Mouse (Mus musculus) midbrain, embryonic 11.5 days (tissue): ENCODE data around the gene Sun2. TPM values are rescaled to one million over a fixed set of nuclear protein-coding genes. Genes with fewer than 3 reads are reported as not detected.

Experiments used
- ATAC-seq: fragments of 200-750 bp; cut with Nextera tagmentation; 2 replicates; pipeline ENCODE4 v1.8.0; 2017; ENCODE audit warnings: moderate TSS enrichment, moderate library complexity; ENCODE audit not compliant: low FRiP score
- DNase-seq: peaks from one replicate; pipeline ENCODE4 v3.0.0; 2015; ENCODE audit warnings: low spot score; ENCODE audit errors: missing footprints
- H3K27ac ChIP-seq: fragments of 300-500 bp; sonication (generic); 2 replicates; pipeline ENCODE4 v1.5.1; 2014; ENCODE audit warnings: low read depth, low read length
- H3K27me3 ChIP-seq: fragments of 300-500 bp; sonication (generic); 2 replicates; pipeline ENCODE4 v1.6.1; 2014; ENCODE audit warnings: mild to moderate bottlenecking, low read length, moderate library complexity, mixed read lengths; ENCODE audit not compliant: control insufficient read depth, insufficient read depth
- H3K36me3 ChIP-seq: fragments of 300-500 bp; sonication (generic); 2 replicates; pipeline ENCODE4 v1.6.1; 2014; ENCODE audit warnings: mild to moderate bottlenecking, low read length, moderate library complexity, mixed read lengths; ENCODE audit not compliant: control insufficient read depth, insufficient read depth
- H3K4me1 ChIP-seq: fragments of 300-500 bp; sonication (generic); 2 replicates; pipeline ENCODE4 v1.6.1; 2014; ENCODE audit warnings: low read length; ENCODE audit not compliant: control insufficient read depth, insufficient read depth
- H3K4me2 ChIP-seq: fragments of 300-500 bp; sonication (generic); 2 replicates; pipeline ENCODE4 v1.6.1; 2014; ENCODE audit warnings: mild to moderate bottlenecking, moderate library complexity
- H3K4me3 ChIP-seq: fragments of 300-500 bp; sonication (generic); 2 replicates; pipeline ENCODE4 v1.5.1; 2014; ENCODE audit warnings: low read depth, low read length
- H3K9ac ChIP-seq: fragments of 300-500 bp; sonication (generic); 2 replicates; pipeline ENCODE4 v1.6.1; 2014; ENCODE audit warnings: low read length
- H3K9me3 ChIP-seq: fragments of 300-500 bp; sonication (generic); 2 replicates; pipeline ENCODE4 v1.6.1; 2016; ENCODE audit warnings: low read length; ENCODE audit not compliant: control insufficient read depth
- WGBS: fragments of 180-500 bp; shearing (Covaris S2); extraction: QIAGEN DNeasy Blood & Tissue Kit; methylation state at CpG from one replicate; pipeline ENCODE4 v1.1.7; 2014; 5-methylcytosine and 5-hydroxymethylcytosine counted together
- polyA plus RNA-seq: library from polyadenylated mRNA; unstranded; fragments of >200 nt; fragmentation: Nextera tagmentation; extraction: Ambion mirVana; gene quantifications from 2 replicates; pipeline ENCODE4 v1.2.1, GENCODE M21; 2014

Sun2 gene
- polyA plus RNA-seq, 1 experiment from 2014 or later = 4.2 TPM

DNA sequence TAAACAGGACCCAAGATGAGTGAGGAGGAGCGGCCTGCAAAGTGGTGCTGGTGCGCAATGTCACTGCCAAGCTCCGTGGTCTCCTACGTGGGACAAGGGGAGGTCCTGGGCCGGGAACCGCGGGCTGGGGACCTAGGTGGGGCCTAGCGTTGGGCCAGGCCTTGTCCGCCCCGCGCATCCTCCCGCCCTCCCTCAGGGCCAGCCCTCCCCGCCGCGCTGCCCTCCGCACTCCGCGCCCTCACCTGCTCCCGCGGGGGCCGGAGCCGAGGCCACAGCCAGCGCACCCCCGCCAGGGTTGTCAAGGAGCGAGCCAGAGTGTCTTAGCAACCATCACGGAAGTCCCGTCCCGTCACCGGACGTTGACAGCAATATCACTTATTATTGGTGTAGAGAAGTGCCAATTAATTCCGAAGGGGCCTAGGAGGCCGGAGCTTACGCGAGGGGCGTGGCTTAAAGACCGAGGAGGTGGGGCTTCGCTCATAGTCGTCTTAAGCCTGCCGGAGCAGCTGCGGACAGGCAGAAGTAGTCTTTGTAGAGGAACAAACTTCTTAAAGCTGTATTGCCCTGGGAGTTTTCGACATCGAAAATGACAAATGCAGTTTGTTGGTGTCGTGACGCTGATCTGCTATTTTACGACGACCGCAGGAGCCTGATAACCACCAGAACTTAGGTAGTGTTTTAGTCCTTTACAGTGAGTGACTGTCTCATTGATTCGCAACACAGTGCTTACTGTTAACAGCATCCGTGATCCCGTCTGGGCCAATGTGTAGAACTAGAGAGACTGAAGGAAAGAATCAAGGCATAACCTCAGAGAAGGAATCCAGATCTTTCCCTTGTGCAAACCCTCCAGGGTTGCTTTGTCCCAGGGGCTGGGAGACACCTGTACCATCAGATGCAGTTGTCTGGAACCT lies 32.0 kb upstream of the Sun2 start:
- Histone ChIP-seq H3K4me2 (peak overlapping the region; percentile 87), H3K4me3 (peak overlapping the region; percentile 89), H3K36me3 (no peaks in the 10 kb centered on the region), H3K9ac (peak overlapping the region; percentile 85), H3K27ac (peak overlapping the region; percentile 32), H3K27me3 (no peaks in the 10 kb centered on the region), H3K4me1 (peaks cover 16% of the 10 kb centered on the region; the same call in 1 of the 2 replicates), H3K9me3 (no peaks in the 10 kb centered on the region)
- peak; percentile 99 for ATAC-seq
- under 1% methylated on average over 44 of the region's 50 CpGs for WGBS
- DNase-seq = peak; percentile 99

DNA sequence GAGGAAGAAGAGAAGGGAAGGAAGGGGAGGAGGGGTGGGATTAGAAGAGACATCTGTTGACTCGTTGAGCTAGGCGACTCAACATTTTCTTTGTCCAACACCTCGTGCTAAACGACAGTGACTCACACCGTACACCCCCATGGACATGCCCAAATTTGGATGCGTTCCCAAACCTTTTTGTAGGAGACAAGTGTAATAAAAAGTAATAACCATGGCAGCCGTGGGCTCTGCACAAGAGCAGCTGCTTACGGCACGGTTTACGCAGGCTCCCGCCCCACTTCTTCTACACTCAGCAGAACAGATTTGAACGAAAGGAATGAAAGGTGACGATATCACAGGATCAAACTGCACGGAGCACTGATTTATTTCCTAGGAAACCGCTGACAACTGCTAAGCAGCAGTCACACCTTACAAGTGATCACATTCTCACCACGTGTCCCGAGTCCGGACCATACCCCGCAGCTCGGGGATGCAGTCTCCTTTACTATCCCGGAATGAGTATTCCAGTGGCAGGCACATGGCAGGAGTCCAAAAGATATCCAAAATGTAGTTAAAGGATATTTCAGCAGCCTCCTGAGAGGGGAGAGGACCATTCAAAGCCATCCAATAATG lies 28.4 kb upstream of the Sun2 start:
- Histone ChIP-seq H3K36me3 (no peaks in the 10 kb centered on the region), H3K4me3 (no peak overlapping the region), H3K27me3 (no peaks in the 10 kb centered on the region), H3K27ac (no peak overlapping the region), H3K9ac (no peak overlapping the region), H3K9me3 (no peaks in the 10 kb centered on the region), H3K4me1 (peaks cover 16% of the 10 kb centered on the region; the same call in 1 of the 2 replicates), H3K4me2 (no peak overlapping the region)
- WGBS = 84% methylated on average over 21 of the region's 21 CpGs
- peak; percentile 44 for DNase-seq
- ATAC-seq = no peak

GRCm38 (mm10) chr15:79768302-79768701 lies 26.0 kb upstream of the Sun2 start:
- Histone ChIP-seq H3K9ac (no peak overlapping the region), H3K36me3 (peaks cover 2% of the 10 kb centered on the region; the same call in 1 of the 2 replicates), H3K9me3 (no peaks in the 10 kb centered on the region), H3K27ac (no peak overlapping the region), H3K4me3 (no peak overlapping the region), H3K4me1 (peaks cover 3% of the 10 kb centered on the region; the same call in 1 of the 2 replicates), H3K27me3 (no peaks in the 10 kb centered on the region), H3K4me2 (no peak overlapping the region)
- DNase-seq = peak; percentile 19
- WGBS = 59% methylated on average over 6 of the region's 6 CpGs
- no peak for ATAC-seq

DNA sequence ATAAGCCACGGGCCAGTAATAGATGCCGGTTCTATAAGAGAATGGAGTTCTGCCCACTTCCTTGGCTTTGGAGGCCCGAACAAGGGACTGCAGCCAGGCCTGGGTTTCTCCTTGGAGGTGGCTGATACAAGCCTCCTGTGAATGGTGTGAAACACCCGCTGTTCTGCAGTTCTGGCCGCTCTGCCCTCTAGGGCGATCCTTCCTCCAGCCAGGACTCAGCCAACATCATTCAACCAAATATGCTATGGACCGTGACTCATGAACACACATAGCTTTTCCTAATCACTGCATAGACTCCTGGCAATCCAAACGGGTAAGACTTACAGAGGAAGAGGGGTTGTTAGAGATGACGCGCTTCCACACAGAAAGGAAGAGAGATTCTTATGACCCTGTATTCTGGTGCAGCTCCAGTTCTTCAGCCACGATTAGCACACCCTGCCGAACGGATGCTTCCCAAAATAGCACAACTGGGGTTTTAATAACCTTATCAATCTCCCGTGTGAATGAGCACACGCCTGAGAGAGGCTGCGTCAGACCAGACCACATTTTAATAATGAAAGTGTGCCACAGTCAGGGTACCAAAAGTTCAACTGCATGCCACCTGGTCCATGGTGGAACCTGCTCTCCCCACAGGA lies 25.1 kb upstream of the Sun2 start:
- ATAC-seq = no peak

DNA sequence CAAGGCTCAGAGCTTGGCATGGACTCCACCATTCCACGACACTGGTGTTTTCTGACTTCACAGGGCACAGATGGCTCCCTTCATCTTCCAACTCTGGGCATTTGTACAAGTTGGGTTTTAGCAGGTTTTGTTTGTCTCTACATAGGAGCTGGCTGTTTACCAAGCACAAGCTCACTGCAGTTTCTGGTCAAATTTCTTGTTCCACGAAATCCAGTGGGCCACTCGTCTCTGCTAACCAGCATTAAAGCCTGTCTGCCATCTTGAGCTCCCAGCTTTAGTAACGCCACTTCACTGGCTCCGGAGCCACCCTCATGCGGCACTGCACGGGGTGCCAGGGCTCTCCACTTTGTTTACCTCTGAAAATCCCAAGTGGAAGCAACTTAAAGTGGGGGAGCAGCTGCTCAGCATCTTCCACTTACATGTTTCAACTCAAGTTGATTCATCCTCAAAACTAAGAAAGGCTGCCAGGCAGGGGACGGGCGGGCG lies 24.3 kb upstream of the Sun2 start:
- H3K9ac ChIP-seq = no peak overlapping the region
- no peak overlapping the region for H3K4me2 ChIP-seq
- no peak overlapping the region for H3K27ac ChIP-seq
- H3K36me3 ChIP-seq = peaks cover 2% of the 10 kb centered on the region; the same call in 1 of the 2 replicates
- H3K4me3 ChIP-seq = no peak overlapping the region
- H3K27me3 ChIP-seq = no peaks in the 10 kb centered on the region
- 88% methylated on average over 10 of the region's 10 CpGs for WGBS
- no peaks in the 10 kb centered on the region for H3K9me3 ChIP-seq
- no peaks in the 10 kb centered on the region for H3K4me1 ChIP-seq
- DNase-seq (peak; percentile 12), ATAC-seq (no peak)

More for the DNA sequence above, 25.1 kb upstream of the Sun2 start:
- Histone ChIP-seq H3K27me3 (no peaks in the 10 kb centered on the region), H3K36me3 (peaks cover 2% of the 10 kb centered on the region; the same call in 1 of the 2 replicates), H3K4me1 (no peaks in the 10 kb centered on the region), H3K4me2 (no peak overlapping the region), H3K9me3 (no peaks in the 10 kb centered on the region), H3K27ac (no peak overlapping the region), H3K4me3 (no peak overlapping the region), H3K9ac (no peak overlapping the region)
- DNase-seq = no peak
- 88% methylated on average over 16 of the region's 16 CpGs for WGBS

DNA sequence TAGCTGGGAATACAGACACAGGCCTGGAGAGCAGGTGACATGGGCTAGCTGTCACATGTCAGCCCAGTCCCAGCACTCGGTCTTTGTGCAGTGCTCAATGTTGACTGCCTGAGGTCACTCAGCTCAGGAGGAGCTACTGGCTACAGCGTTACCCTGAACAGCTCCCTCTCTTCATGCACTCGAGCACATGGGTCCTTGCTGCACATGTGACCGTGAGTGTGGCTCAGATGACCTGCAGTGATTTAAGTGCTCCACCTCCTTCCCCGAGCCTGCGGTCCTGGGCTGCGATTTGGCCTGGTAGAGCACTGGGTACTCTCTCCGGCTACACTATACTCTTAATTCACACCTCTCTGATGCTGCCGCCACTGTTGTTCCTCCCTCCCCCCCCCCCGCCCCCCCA lies 23.8 kb upstream of the Sun2 start:
- Histone ChIP-seq H3K36me3 (peaks cover 2% of the 10 kb centered on the region; the same call in 1 of the 2 replicates), H3K27me3 (no peaks in the 10 kb centered on the region), H3K9me3 (no peaks in the 10 kb centered on the region), H3K9ac (no peak overlapping the region), H3K27ac (no peak overlapping the region), H3K4me3 (no peak overlapping the region), H3K4me1 (no peaks in the 10 kb centered on the region), H3K4me2 (no peak overlapping the region)
- DNase-seq (peak; percentile 4), ATAC-seq (no peak)
- 76% methylated on average over 9 of the region's 10 CpGs for WGBS

- H3K27me3 ChIP-seq = no peaks in the 10 kb centered on the region
- peaks cover 2% of the 10 kb centered on the region; the same call in 1 of the 2 replicates for H3K36me3 ChIP-seq
- no peak overlapping the region for H3K4me2 ChIP-seq
- no peak overlapping the region for H3K9ac ChIP-seq
- no peak overlapping the region for H3K27ac ChIP-seq
- no peaks in the 10 kb centered on the region for H3K4me1 ChIP-seq
- H3K9me3 ChIP-seq = no peaks in the 10 kb centered on the region
- ATAC-seq (no peak), DNase-seq (peak; percentile 72)
- 74% methylated on average over 2 of the region's 2 CpGs for WGBS
- H3K4me3 ChIP-seq = no peak overlapping the region
Observed at GRCm38 (mm10) chr15:79765361-79765760, 23.0 kb upstream of the Sun2 start.

DNA sequence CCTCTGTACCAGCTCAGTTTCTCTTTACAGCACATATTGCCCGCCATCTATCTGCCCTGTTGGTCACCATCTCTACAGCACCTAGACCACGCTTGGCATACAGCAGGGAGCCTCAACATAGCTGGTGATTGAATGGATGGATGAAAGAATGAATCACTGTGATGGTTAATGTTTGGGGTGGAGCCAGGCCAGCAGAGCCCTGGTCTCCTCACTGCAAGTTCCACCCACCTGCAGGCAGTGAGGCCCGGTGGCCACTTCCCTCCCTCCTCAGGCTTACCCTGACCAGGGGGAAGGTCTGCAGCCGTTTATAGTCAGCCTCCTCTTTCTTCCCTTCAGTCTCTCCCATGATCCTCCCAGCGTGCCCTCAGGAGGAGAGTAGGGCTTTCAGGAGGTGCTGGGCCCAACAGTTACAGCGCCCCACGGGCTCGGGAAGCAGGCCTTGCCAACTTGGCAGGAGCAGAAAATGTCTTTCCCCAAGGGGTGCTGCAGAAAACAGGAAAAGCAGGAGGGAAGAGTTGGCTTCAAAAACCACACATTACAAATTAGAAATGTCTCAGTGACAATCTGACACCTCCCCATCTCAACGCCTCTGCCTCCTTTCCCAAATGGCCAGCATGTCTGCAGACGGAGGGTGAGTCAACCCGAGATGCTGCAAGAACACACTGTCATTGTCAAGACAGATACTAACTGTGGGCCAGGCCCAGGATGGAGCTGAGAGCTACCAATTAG lies 22.4 kb upstream of the Sun2 start:
- H3K4me1 ChIP-seq = no peaks in the 10 kb centered on the region
- DNase-seq = peak; percentile 33
- no peak overlapping the region for H3K4me2 ChIP-seq
- no peak overlapping the region for H3K4me3 ChIP-seq
- no peak for ATAC-seq
- H3K27me3 ChIP-seq = no peaks in the 10 kb centered on the region
- no peak overlapping the region for H3K27ac ChIP-seq
- no peaks in the 10 kb centered on the region for H3K9me3 ChIP-seq
- H3K36me3 ChIP-seq = peaks cover 2% of the 10 kb centered on the region; the same call in 1 of the 2 replicates
- WGBS = 88% methylated on average over 11 of the region's 11 CpGs
- H3K9ac ChIP-seq = no peak overlapping the region
